Mouse (Mus musculus) C2C12 (cell line): Measurements from ENCODE around the gene Gm10577.

Experiments used
- CEBPB ChIP-seq: IDR thresholded peaks from one replicate; pipeline ENCODE4 v1.6.1; 2011; ENCODE audit warnings: low read depth, mild to moderate bottlenecking, control low read depth, moderate library complexity
- CTCF ChIP-seq: IDR thresholded peaks from one replicate; pipeline ENCODE4 v1.5.1; 2011; ENCODE audit not compliant: control insufficient read depth, insufficient read depth, insufficient read length
- MAX ChIP-seq: IDR thresholded peaks from one replicate; pipeline ENCODE4 v1.6.1; 2011; ENCODE audit warnings: mild to moderate bottlenecking, control low read depth
- MYOD1 ChIP-seq: IDR thresholded peaks from one replicate; pipeline ENCODE4 v1.6.1; 2011; ENCODE audit warnings: low read depth; ENCODE audit not compliant: control insufficient read depth, insufficient read length
- MYOG ChIP-seq: IDR thresholded peaks from one replicate; pipeline ENCODE4 v1.6.1; 2011; ENCODE audit not compliant: control insufficient read depth, insufficient read length; ENCODE audit errors: extremely low read depth
- USF1 ChIP-seq: IDR thresholded peaks from one replicate; pipeline ENCODE4 v1.6.1; 2011; ENCODE audit warnings: low read depth, mild to moderate bottlenecking, control low read depth, moderate library complexity

DNA sequence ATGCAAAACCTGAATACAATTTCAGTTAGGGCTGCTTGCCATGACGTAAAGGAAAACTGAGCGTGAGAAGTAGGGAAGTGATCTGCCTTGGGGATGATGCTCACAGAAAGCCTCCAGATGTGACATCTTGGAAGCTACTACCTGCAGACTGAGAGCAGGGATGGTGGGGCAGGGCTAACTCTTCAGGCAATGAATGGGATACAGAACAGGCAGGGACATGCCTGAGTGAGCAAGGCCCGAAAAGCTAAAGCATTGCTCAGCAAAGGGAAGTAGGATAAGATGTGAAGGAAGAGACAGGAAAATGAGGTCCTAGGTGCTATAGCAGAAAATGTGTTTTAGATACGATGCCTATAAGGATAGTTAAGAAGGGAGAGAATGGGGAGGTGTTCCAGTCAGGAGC lies 11.4 kb downstream of the Gm10577 start:
- TF ChIP-seq CTCF (no peak), MYOD1 (no peak), USF1 (no peak), CEBPB (no peak), MAX (no peak), MYOG (no peak)
